Mouse (Mus musculus) ES-E14 (cell line): ENCODE measurements around the gene Tmem179.

Experiments
- ZC3H11A ChIP-seq: IDR thresholded peaks from 2 replicates; pipeline ENCODE4 v1.6.1; 2012; ENCODE audit warnings: low read depth, mild to moderate bottlenecking, inconsistent platforms, low read length, borderline replicate concordance
- ZNF384 ChIP-seq: IDR thresholded peaks from 2 replicates; pipeline ENCODE4 v1.6.1; 2012; ENCODE audit warnings: low read depth, low read length, inconsistent platforms

GRCm38 (mm10) chr12:112490444-112490939 lies 26.1 kb downstream of the Tmem179 start:
- no peak for TF ChIP-seq ZC3H11A
- TF ChIP-seq ZNF384: no peak
